Mouse (Mus musculus): ENCODE data around the gene Atp6v1c2. TPM values are rescaled to one million over a fixed set of nuclear protein-coding genes. Genes with fewer than 3 reads are reported as not detected.
A peak's percentile ranks its signal among the peaks of the same experiment; 100 is the strongest.

The Atp6v1c2 gene
- total and polyA plus RNA-seq, 3 experiments, result 0.19 to 0.42 TPM; not detected in 1

- in situ Hi-C loops (cut with MboI; ENCODE audit: low pct_ligation_motif_present, low pct_unique_long_range_greater_than_20kb, low sequenced_read_pairs) (loop anchor here (10.0 to 25.0 kb wide), 2 partner anchors 231 to 454 kb away; partner anchors contain the start of genes E2f6 and Greb1), dilution Hi-C loops (cut with MboI; ENCODE audit: extremely low pct_ligation_motif_present, extremely low pct_unique_long_range_greater_than_20kb, low sequenced_read_pairs) (no loop called here)
- Histone ChIP-seq H3K36me3 (replicated peaks in 1 of 2; ENCODE audit: control insufficient read depth in 1 of 2, insufficient read depth in 1 of 2, low read length in 1 of 2) (peaks cover 20 to 26% of the 10 kb centered on the region in 2 experiments), H3K79me2 (replicated peaks; ENCODE audit: control insufficient read depth, extremely low read depth, insufficient read depth, poor library complexity, severe bottlenecking) (peaks cover 36% of the 10 kb centered on the region), H3K4me3 (replicated peaks in 1 of 3; ENCODE audit: low read depth in 2 of 3, low read length in 2 of 3, poor library complexity in 1 of 3) (peak within 1 kb of the TSS; percentile 93 to 96 (median 94)), H3K4me1 (ENCODE audit: control insufficient read depth in 1 of 2, insufficient read depth in 2 of 2) (peaks cover 20 to 54% of the 10 kb centered on the region in 2 experiments), H3K27ac (ENCODE audit: insufficient read depth, low read depth) (no peak within 1 kb of the TSS), H3K9me3 (replicated peaks; ENCODE audit: low read length) (peaks cover 4% of the 10 kb centered on the region), H3K4me2 (ENCODE audit: insufficient read depth, low read depth, poor library complexity, severe bottlenecking) (peak within 1 kb of the TSS; percentile 74), H3K27me3 (replicated peaks) (no peaks in the 10 kb centered on the region), H3K9ac (ENCODE audit: insufficient read depth, low read depth) (peak within 1 kb of the TSS; percentile 67)
- TF ChIP-seq MAX (IDR thresholded peaks at IDR 0.05; ENCODE audit: low read length) (peak; percentile 32; the same call in 1 of the 2 replicates), KAT2A (IDR thresholded peaks at IDR 0.05; ENCODE audit: insufficient replicate concordance, low read length) (no peak), GABPA (IDR thresholded peaks at IDR 0.05; ENCODE audit: insufficient replicate concordance, low read depth, low read length) (no peak), SIN3A (IDR thresholded peaks at IDR 0.05; ENCODE audit: low read length) (peak; percentile 89; the same call in 1 of the 2 replicates), MAFK (IDR thresholded peaks at IDR 0.05; ENCODE audit: insufficient replicate concordance, low read length) (no peak), ZNF384 (IDR thresholded peaks at IDR 0.05; ENCODE audit: low read depth, low read length) (peak; percentile 96), MAZ (IDR thresholded peaks at IDR 0.05; ENCODE audit: low read depth, low read length) (peak; percentile 94), CTCF (conservative IDR thresholded peaks at IDR 0.05 in 1 of 2, IDR thresholded peaks at IDR 0.05 in 1 of 2; ENCODE audit: low read depth in 2 of 2, low read length in 2 of 2) (no peak), HCFC1 (IDR thresholded peaks at IDR 0.05; ENCODE audit: low read depth, low read length) (peak; percentile 67), CHD1 (IDR thresholded peaks at IDR 0.05; ENCODE audit: low read depth, low read length) (no peak), USF2 (conservative IDR thresholded peaks at IDR 0.05; ENCODE audit: low read depth, low read length) (no peak), SMC3 (IDR thresholded peaks at IDR 0.05; ENCODE audit: low read depth, low read length) (no peak), MYC (IDR thresholded peaks at IDR 0.05; ENCODE audit: low read depth, low read length) (no peak), UBTF (IDR thresholded peaks at IDR 0.05; ENCODE audit: low read depth, low read length) (no peak), CHD2 (IDR thresholded peaks at IDR 0.05; ENCODE audit: low read length) (peak; percentile 91), TBP (conservative IDR thresholded peaks at IDR 0.05; ENCODE audit: low read depth, low read length) (0 out of 2 replicates have a peak, but pooled peaks have one; percentile 52), ETS1 (conservative IDR thresholded peaks at IDR 0.05; ENCODE audit: low read depth, low read length) (no peak), MXI1 (IDR thresholded peaks at IDR 0.05; ENCODE audit: low read depth, low read length) (peak; percentile 93), BHLHE40 (IDR thresholded peaks at IDR 0.05; ENCODE audit: low read depth, low read length) (no peak), ZMIZ1 (IDR thresholded peaks at IDR 0.05; ENCODE audit: low read depth, low read length) (peak; percentile 78; the same call in 1 of the 2 replicates), NELFE (IDR thresholded peaks at IDR 0.05; ENCODE audit: low read depth, low read length) (peak; percentile 77), RAD21 (IDR thresholded peaks at IDR 0.05; ENCODE audit: low read depth, low read length) (no peak), ZKSCAN1 (IDR thresholded peaks at IDR 0.05; ENCODE audit: borderline replicate concordance, low read depth, low read length) (no peak), JUND (conservative IDR thresholded peaks at IDR 0.05; ENCODE audit: low read depth, low read length) (no peak), RCOR1 (conservative IDR thresholded peaks at IDR 0.05; ENCODE audit: low read depth, low read length) (no peak), JUN (IDR thresholded peaks at IDR 0.05; ENCODE audit: insufficient read depth, low read depth, low read length) (no peak), ELF1 (IDR thresholded peaks at IDR 0.05; ENCODE audit: low read depth, low read length) (peak; percentile 89), EP300 (IDR thresholded peaks at IDR 0.05; ENCODE audit: low read length) (no peak), POLR2AphosphoS2 (IDR thresholded peaks at IDR 0.05; ENCODE audit: low read depth, low read length) (peak; percentile 66; the same call in 1 of the 2 replicates), USF1 (IDR thresholded peaks at IDR 0.05; ENCODE audit: low read depth, low read length) (no peak), IRF4 (IDR thresholded peaks at IDR 0.05; ENCODE audit: low read depth, low read length) (no peak), TCF12 (IDR thresholded peaks at IDR 0.05; ENCODE audit: low read depth, low read length) (peak; percentile 85), E2F4 (IDR thresholded peaks at IDR 0.05; ENCODE audit: insufficient replicate concordance, low read depth, low read length) (no peak), PAX5 (IDR thresholded peaks at IDR 0.05; ENCODE audit: low read length) (no peak), NRF1 (IDR thresholded peaks at IDR 0.05; ENCODE audit: low read depth, low read length) (peak; percentile 88), ZC3H11A (IDR thresholded peaks at IDR 0.05; ENCODE audit: low read depth, low read length) (no peak), POLR2A (IDR thresholded peaks at IDR 0.05; ENCODE audit: low read depth, low read length) (peak; percentile 88), MEF2A (IDR thresholded peaks at IDR 0.05; ENCODE audit: borderline replicate concordance, low read depth, low read length) (no peak)
- DNase-seq (ENCODE audit: extremely low read depth), result peak; percentile 94
These were observed 63.0 kb downstream of the Atp6v1c2 start, which contains the start of gene Pdia6 for GRCm38 (mm10) chr12:17265971-17266672. Gene Pdia6, plus strand, starts transcription at chr12:17266545.

Measured in CH12.LX (cell line).